Mouse (Mus musculus): ENCODE results near the gene Uba1y.
A peak's percentile ranks its signal among the peaks of the same experiment; 100 is the strongest.
"Not testable (repeated sequence)": the region's sequence is repeated elsewhere in the genome, so short reads cannot be mapped to it uniquely, and the experiment has no call there.

The Uba1y gene

GRCm38 (mm10) chrY:818396-818795 is at the start of gene Uba1y:
TSS of gene Uba1y (plus strand) at chrY:818649.
- DNase-seq (ENCODE audit: low read depth, low spot score), result no peak

- DNase-seq (ENCODE audit: low read depth, low spot score), result not testable (repeated sequence)
Measured at GRCm38 (mm10) chrY:797309-797708, 21.1 kb upstream of the Uba1y start, which contains the start of gene Zfy1. TSS of gene Zfy1 (minus strand) at chrY:797409.

- peak; percentile 82 for DNase-seq (ENCODE audit: low read depth, low spot score)
Measured at GRCm38 (mm10) chrY:808991-809661, 9.3 kb upstream of the Uba1y start.

DNA sequence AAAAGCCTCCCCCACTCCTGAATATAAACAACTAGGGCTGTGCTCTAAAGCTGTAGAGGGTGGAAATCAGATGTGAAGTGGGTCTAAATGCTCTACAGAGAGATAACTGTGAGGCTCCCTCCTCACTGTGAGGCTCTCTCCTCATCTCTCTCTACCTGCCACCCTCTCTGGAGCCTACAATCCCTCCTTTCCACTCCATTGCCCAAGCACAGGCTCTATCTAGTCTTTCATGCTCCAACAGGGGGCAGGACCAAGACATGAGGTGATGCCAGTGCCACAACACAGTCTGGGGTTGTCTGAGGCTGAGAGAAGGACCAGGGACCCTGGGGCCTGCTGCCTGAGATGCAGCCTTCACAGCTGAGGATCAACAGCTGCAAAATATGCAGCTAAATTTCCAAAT is 54.0 kb downstream of the Uba1y start:
- DNase-seq (ENCODE audit: low read depth, low spot score), result peak; percentile 0

GRCm38 (mm10) chrY:872855-873549 is 54.6 kb downstream of the Uba1y start:
- peak; percentile 36 for DNase-seq (ENCODE audit: low read depth, low spot score)
